Mouse (Mus musculus) heart, adult 2 months (tissue): ENCODE results near the gene Rcl1.
A peak's percentile ranks its signal among the peaks of the same experiment; 100 is the strongest.

Source experiments
- CTCF ChIP-seq: fragments of 200-600 bp; IDR thresholded peaks from 2 replicates; pipeline ENCODE4 v1.8.1; 2022; ENCODE audit warnings: antibody characterized with exemption, mild to moderate bottlenecking, moderate library complexity
- EP300 ChIP-seq: fragments of 200-500 bp; IDR thresholded peaks from 2 replicates; pipeline ENCODE4 v1.6.1; 2011; ENCODE audit warnings: low read depth, low read length, control low read depth; ENCODE audit not compliant: insufficient read depth
- POLR2A ChIP-seq: fragments of 200-500 bp; IDR thresholded peaks from 2 replicates; pipeline ENCODE4 v1.6.1; 2011; ENCODE audit warnings: mild to moderate bottlenecking, low read depth, low read length, control low read depth; ENCODE audit not compliant: insufficient read depth

- TF ChIP-seq CTCF (peak; percentile 44), POLR2A (no peak), EP300 (no peak)
These were observed 38.7 kb downstream of the Rcl1 start for GRCm38 (mm10) chr19:29139699-29140456.
